Mouse (Mus musculus) MEL (cell line): Measurements from ENCODE around the gene Sycp2. TPM values are rescaled to one million over a fixed set of nuclear protein-coding genes. Genes with fewer than 3 reads are reported as not detected.

Experiments
- DNase-seq: peaks from one replicate; pipeline ENCODE4 v3.0.0; 2011; ENCODE audit warnings: low read depth, low spot score
- H3K27ac ChIP-seq: 2 replicates; pipeline ENCODE4 v1.5.1; 2012; ENCODE audit warnings: low read depth, mild to moderate bottlenecking, control low read depth, low read length, moderate library complexity; ENCODE audit not compliant: control insufficient read depth
- H3K27me3 ChIP-seq, 2 experiments: fragments of 150-350 bp in 1 of 2; sonication (generic) in 1 of 2; 2 replicates each; pipeline ENCODE4 v1.6.1; 2012; ENCODE audit warnings: low read length in 2 of 2, mild to moderate bottlenecking in 2 of 2, improper control_type of control experiment in 1 of 2, moderate library complexity in 1 of 2; ENCODE audit not compliant: insufficient read depth in 2 of 2, control insufficient read depth in 1 of 2
- H3K36me3 ChIP-seq, 2 experiments: 2 replicates each; pipeline ENCODE4 v1.6.1; 2012 to 2014; ENCODE audit warnings: low read length in 2 of 2, improper control_type of control experiment in 1 of 2, inconsistent platforms in 1 of 2, mild to moderate bottlenecking in 1 of 2; ENCODE audit not compliant: insufficient read depth in 2 of 2, control insufficient read depth in 1 of 2
- H3K4me1 ChIP-seq, 2 experiments: fragments of 150-350 bp in 1 of 2; sonication (generic) in 1 of 2; 2 replicates each; pipeline ENCODE4 v1.6.1; 2012; ENCODE audit warnings: low read length in 2 of 2, improper control_type of control experiment in 1 of 2, mild to moderate bottlenecking in 1 of 2; ENCODE audit not compliant: insufficient read depth in 2 of 2, control insufficient read depth in 1 of 2
- H3K4me3 ChIP-seq, 2 experiments: fragments of 150-350 bp in 1 of 2; sonication (generic) in 1 of 2; 2 replicates each; pipeline ENCODE4 v1.5.1; 2012; ENCODE audit warnings: low read depth in 2 of 2, low read length in 2 of 2, mild to moderate bottlenecking in 2 of 2, moderate library complexity in 2 of 2, control low read depth in 1 of 2, improper control_type of control experiment in 1 of 2; ENCODE audit not compliant: control insufficient read depth in 1 of 2, insufficient read depth in 1 of 2
- H3K79me2 ChIP-seq: 2 replicates; pipeline ENCODE4 v1.6.1; 2012; ENCODE audit warnings: mild to moderate bottlenecking, low read length, moderate library complexity; ENCODE audit not compliant: control insufficient read depth, poor library complexity, insufficient read depth
- H3K9ac ChIP-seq: 2 replicates; pipeline ENCODE4 v1.6.1; 2012; ENCODE audit warnings: low read depth, mild to moderate bottlenecking, control low read depth, low read length, moderate library complexity; ENCODE audit not compliant: control insufficient read depth, poor library complexity, severe bottlenecking
- H3K9me3 ChIP-seq: fragments of 150-350 bp; sonication (generic); replicated peaks from 2 replicates; pipeline ENCODE4 v1.6.1; 2012; ENCODE audit warnings: mild to moderate bottlenecking, low read length, improper control_type of control experiment, moderate library complexity; ENCODE audit not compliant: insufficient read depth
- BHLHE40 ChIP-seq: IDR thresholded peaks from 2 replicates; pipeline ENCODE4 v1.6.1; 2012; ENCODE audit warnings: low read depth, mild to moderate bottlenecking, inconsistent platforms, low read length, improper control_type of control experiment, borderline replicate concordance
- CHD1 ChIP-seq: IDR thresholded peaks from 2 replicates; pipeline ENCODE4 v1.6.1; 2012; ENCODE audit warnings: low read depth, mild to moderate bottlenecking, inconsistent platforms, low read length, improper control_type of control experiment
- CHD2 ChIP-seq: IDR thresholded peaks from 2 replicates; pipeline ENCODE4 v1.6.1; 2011; ENCODE audit warnings: low read length, improper control_type of control experiment
- CTCF ChIP-seq, 3 experiments: IDR thresholded peaks in 2 of 3; conservative IDR thresholded peaks in 1 of 3; 2 replicates each; pipeline ENCODE4 v1.5.1; 2011 to 2012; ENCODE audit warnings: low read length in 3 of 3, low read depth in 2 of 3, mild to moderate bottlenecking in 2 of 3, improper control_type of control experiment in 1 of 3, inconsistent platforms in 1 of 3, mixed read lengths in 1 of 3, moderate library complexity in 1 of 3; ENCODE audit not compliant: control insufficient read depth in 1 of 3, insufficient read depth in 1 of 3, poor library complexity in 1 of 3, severe bottlenecking in 1 of 3
- ETS1 ChIP-seq: IDR thresholded peaks from 2 replicates; pipeline ENCODE4 v1.6.1; 2012; ENCODE audit warnings: low read depth, mild to moderate bottlenecking, inconsistent platforms, low read length, improper control_type of control experiment, moderate library complexity
- GABPA ChIP-seq: IDR thresholded peaks from 2 replicates; pipeline ENCODE4 v1.6.1; 2012; ENCODE audit warnings: low read depth, mild to moderate bottlenecking, inconsistent platforms, low read length, improper control_type of control experiment, moderate library complexity
- JUND ChIP-seq: IDR thresholded peaks from 2 replicates; pipeline ENCODE4 v1.6.1; 2011; ENCODE audit warnings: low read depth, mild to moderate bottlenecking, improper control_type of control experiment, low read length
- KAT2A ChIP-seq: conservative IDR thresholded peaks from 2 replicates; pipeline ENCODE4 v1.6.1; 2012; ENCODE audit warnings: low read depth, low read length, improper control_type of control experiment, inconsistent platforms
- MAFK ChIP-seq: IDR thresholded peaks from 2 replicates; pipeline ENCODE4 v1.6.1; 2011; ENCODE audit warnings: low read depth, mild to moderate bottlenecking, low read length, improper control_type of control experiment, borderline replicate concordance
- MAX ChIP-seq: IDR thresholded peaks from 2 replicates; pipeline ENCODE4 v1.6.1; 2011; ENCODE audit warnings: low read length, improper control_type of control experiment
- MEF2A ChIP-seq: IDR thresholded peaks from 2 replicates; pipeline ENCODE4 v1.6.1; 2014; ENCODE audit warnings: low read depth, mild to moderate bottlenecking, inconsistent platforms, low read length, improper control_type of control experiment; ENCODE audit not compliant: poor library complexity, insufficient replicate concordance, severe bottlenecking; ENCODE audit errors: extremely low read depth
- MYB ChIP-seq: IDR thresholded peaks from 2 replicates; pipeline ENCODE4 v1.6.1; 2011; ENCODE audit warnings: mild to moderate bottlenecking, low read depth, low read length, improper control_type of control experiment
- NELFE ChIP-seq: IDR thresholded peaks from 2 replicates; pipeline ENCODE4 v1.6.1; 2011; ENCODE audit warnings: low read depth, low read length, improper control_type of control experiment
- POLR2AphosphoS5 ChIP-seq: IDR thresholded peaks from 2 replicates; pipeline ENCODE4 v1.6.1; 2012; ENCODE audit warnings: low read depth, borderline replicate concordance, mild to moderate bottlenecking, inconsistent platforms, low read length, moderate library complexity, mixed read lengths
- RAD21 ChIP-seq: IDR thresholded peaks from 2 replicates; pipeline ENCODE4 v1.6.1; 2011; ENCODE audit warnings: mild to moderate bottlenecking, low read depth, low read length, improper control_type of control experiment
- SIN3A ChIP-seq: IDR thresholded peaks from 2 replicates; pipeline ENCODE4 v1.6.1; 2012; ENCODE audit warnings: low read length, improper control_type of control experiment, inconsistent platforms
- TAL1 ChIP-seq: IDR thresholded peaks from 2 replicates; pipeline ENCODE4 v1.6.1; 2012; ENCODE audit warnings: mild to moderate bottlenecking, inconsistent platforms, low read length, moderate library complexity, mixed read lengths
- TCF12 ChIP-seq: IDR thresholded peaks from 2 replicates; pipeline ENCODE4 v1.6.1; 2014; ENCODE audit warnings: low read depth, mild to moderate bottlenecking, inconsistent platforms, low read length, improper control_type of control experiment, moderate library complexity
- USF1 ChIP-seq: IDR thresholded peaks from 2 replicates; pipeline ENCODE4 v1.6.1; 2014; ENCODE audit warnings: low read depth, mild to moderate bottlenecking, inconsistent platforms, low read length, improper control_type of control experiment, moderate library complexity
- USF2 ChIP-seq, 2 experiments: IDR thresholded peaks; 2 replicates each; pipeline ENCODE4 v1.6.1; 2011 to 2012; ENCODE audit warnings: improper control_type of control experiment in 2 of 2, low read length in 2 of 2, borderline replicate concordance in 1 of 2, inconsistent platforms in 1 of 2, low read depth in 1 of 2, mild to moderate bottlenecking in 1 of 2; ENCODE audit not compliant: insufficient read depth in 1 of 2
- ZC3H11A ChIP-seq: IDR thresholded peaks from 2 replicates; pipeline ENCODE4 v1.6.1; 2012; ENCODE audit warnings: low read depth, mild to moderate bottlenecking, inconsistent platforms, low read length, improper control_type of control experiment
- ZKSCAN1 ChIP-seq: IDR thresholded peaks from 2 replicates; pipeline ENCODE4 v1.6.1; 2012; ENCODE audit warnings: low read depth, mild to moderate bottlenecking, inconsistent platforms, low read length, improper control_type of control experiment, moderate library complexity
- ZMIZ1 ChIP-seq: IDR thresholded peaks from 2 replicates; pipeline ENCODE4 v1.6.1; 2012; ENCODE audit warnings: low read depth, mild to moderate bottlenecking, inconsistent platforms, low read length, improper control_type of control experiment, moderate library complexity
- ZNF384 ChIP-seq: IDR thresholded peaks from 2 replicates; pipeline ENCODE4 v1.6.1; 2012; ENCODE audit warnings: low read depth, mild to moderate bottlenecking, inconsistent platforms, low read length, improper control_type of control experiment
- polyA plus RNA-seq, 2 experiments: library from polyadenylated mRNA; stranded (reverse) in 1 of 2; unstranded in 1 of 2; fragments of >175 nt in 1 of 2; fragments of >200 nt in 1 of 2; gene quantifications; 2 replicates each; pipeline versions ENCODE4 v1.2.1 to v1.2.4; 2012; ENCODE audit warnings: low replicate concordance in 2 of 2, low read depth in 1 of 2; ENCODE audit not compliant: insufficient read length in 2 of 2, insufficient read depth in 1 of 2, missing spikeins in 1 of 2
- total RNA-seq: library from RNA; depleted of rRNA; stranded (reverse); fragments of 300-350 nt; gene quantifications from 2 replicates; pipeline ENCODE4 v1.2.3, GENCODE M21; 2012

The Sycp2 gene
- total and polyA plus RNA-seq, 3 experiments, result not detected

GRCm38 (mm10) chr2:178316281-178316680, 91.2 kb downstream of the Sycp2 start:
- H3K36me3 ChIP-seq, result no peaks in the 10 kb centered on the region
- H3K27ac ChIP-seq, result no peak overlapping the region
- TF ChIP-seq USF1 (no peak), MAFK (no peak), MAX (no peak), MEF2A (no peak), CHD1 (no peak), CTCF (IDR thresholded peaks at IDR 0.05 in 2 of 3, conservative IDR thresholded peaks at IDR 0.05 in 1 of 3; ENCODE audit: control insufficient read depth in 1 of 3, insufficient read depth in 1 of 3, low read depth in 2 of 3, low read length in 3 of 3, poor library complexity in 1 of 3, severe bottlenecking in 1 of 3) (no peak), BHLHE40 (no peak), JUND (no peak), NELFE (no peak), MYB (no peak), CHD2 (no peak), TCF12 (no peak), ZNF384 (no peak), RAD21 (no peak), GABPA (no peak), POLR2AphosphoS5 (no peak), SIN3A (no peak), KAT2A (no peak), USF2 (IDR thresholded peaks at IDR 0.05; ENCODE audit: borderline replicate concordance in 1 of 2, insufficient read depth in 1 of 2, low read depth in 1 of 2, low read length in 2 of 2) (no peak), ZC3H11A (no peak)
- H3K79me2 ChIP-seq, result no peaks in the 10 kb centered on the region
- no peaks in the 10 kb centered on the region for H3K27me3 ChIP-seq
- no peaks in the 10 kb centered on the region for H3K4me1 ChIP-seq
- no peaks in the 10 kb centered on the region; the same call in 1 of the 2 replicates for H3K9me3 ChIP-seq
- H3K4me3 ChIP-seq, result no peak overlapping the region
- DNase-seq, result no peak
- H3K9ac ChIP-seq, result no peak overlapping the region

DNA sequence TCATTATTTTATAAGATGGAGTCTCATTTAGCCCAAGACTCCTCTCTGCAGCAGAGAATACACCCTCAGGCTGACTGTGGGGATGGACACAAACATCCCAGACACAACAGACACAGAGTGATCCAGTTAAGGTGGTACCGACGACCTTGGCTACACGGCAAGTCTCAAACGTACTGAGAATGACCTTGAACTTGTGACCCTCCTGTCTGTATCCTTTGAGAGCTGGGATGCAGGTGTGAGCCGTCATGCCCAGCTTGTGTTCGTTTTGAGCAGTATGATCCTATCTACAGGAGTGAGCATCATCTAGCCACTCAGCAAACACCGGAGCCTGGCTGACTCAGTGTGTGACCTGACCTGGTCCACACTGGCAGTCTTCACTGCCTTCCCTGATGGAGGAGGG, 93.9 kb downstream of the Sycp2 start:
- no peak for DNase-seq
- H3K79me2 ChIP-seq, result no peaks in the 10 kb centered on the region
- no peak overlapping the region for H3K27ac ChIP-seq
- no peak for TF ChIP-seq TAL1
- no peak for TF ChIP-seq ZKSCAN1
- TF ChIP-seq ETS1, result no peak
- TF ChIP-seq ZMIZ1, result no peak
- no peak for TF ChIP-seq ZC3H11A
- TF ChIP-seq, all 39 proteins: peak for 0
- no peak overlapping the region for H3K9ac ChIP-seq
- H3K27me3 ChIP-seq, result no peaks in the 10 kb centered on the region
- no peak overlapping the region for H3K4me3 ChIP-seq
- H3K36me3 ChIP-seq, result no peaks in the 10 kb centered on the region
- H3K9me3 ChIP-seq, result no peaks in the 10 kb centered on the region
- no peaks in the 10 kb centered on the region for H3K4me1 ChIP-seq
